Mouse (Mus musculus): ENCODE results near the gene Rras. TPM values are rescaled to one million over a fixed set of nuclear protein-coding genes. Genes with fewer than 3 reads are reported as not detected.

The Rras gene
- total RNA-seq (2021): 10 to 100 TPM; 12.4 to 13.1 TPM
- long read RNA-seq, experiment 1, partial matches to known transcripts: 0 of 5 reads
- long read RNA-seq, experiment 1, other reads (novel, unspliced or antisense): 1 of 5 reads
- long read RNA-seq, experiment 2, partial matches to known transcripts: 1 of 6 reads
- long read RNA-seq, experiment 2, other reads (novel, unspliced or antisense): 2 of 6 reads

DNA sequence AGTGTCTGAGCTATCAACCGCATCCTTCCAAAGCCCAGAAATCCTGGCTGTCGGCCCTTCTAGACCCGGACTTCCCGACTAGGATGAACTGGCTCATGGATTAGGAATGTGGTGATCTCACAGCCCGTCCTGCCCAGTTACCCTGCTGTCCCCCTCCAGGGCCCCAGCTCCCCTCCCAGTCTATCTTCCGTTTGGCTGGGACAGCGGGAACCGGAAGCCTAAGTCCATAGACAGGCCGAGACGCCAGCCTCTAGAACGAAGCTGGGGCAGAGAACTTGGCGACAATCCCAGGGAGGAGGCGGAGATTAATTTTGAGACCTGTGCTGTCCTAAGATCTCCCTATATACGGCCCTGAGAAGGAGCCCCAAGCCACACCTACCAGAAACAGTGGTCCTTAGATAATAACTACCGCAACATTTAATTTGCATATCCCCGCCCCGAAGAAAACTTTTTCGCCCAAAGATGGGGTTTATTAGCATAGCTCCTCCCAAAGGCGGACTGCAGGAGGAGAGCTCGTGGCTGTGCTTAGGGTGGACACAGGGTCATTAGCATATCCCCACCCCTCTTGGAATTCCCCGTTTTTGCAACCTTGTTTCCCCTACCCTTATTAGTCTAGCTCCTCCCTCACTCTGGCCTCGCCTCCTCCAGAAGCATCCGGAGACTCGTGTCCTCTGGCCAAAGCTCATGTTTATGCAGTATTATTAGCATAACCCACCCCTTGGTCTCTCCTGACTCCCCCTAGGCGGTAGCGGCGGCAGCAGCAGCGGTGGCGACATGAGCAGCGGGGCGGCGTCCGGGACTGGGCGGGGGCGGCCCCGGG is at the start of gene Rras:
TSS of gene Rras (plus strand) at position 720 of the 820 bp plus-strand sequence.
- Histone ChIP-seq H3K4me3 (peak within 1 kb of the TSS; percentile 90), H3K27ac (peak within 1 kb of the TSS; percentile 90)
- DNase-seq (ENCODE audit: low spot score in 2 of 2): peak; percentile 74 to 93
- peak; percentile 32; the same call in 1 of the 2 replicates for TF ChIP-seq CTCF (conservative IDR thresholded peaks at IDR 0.05)

DNA sequence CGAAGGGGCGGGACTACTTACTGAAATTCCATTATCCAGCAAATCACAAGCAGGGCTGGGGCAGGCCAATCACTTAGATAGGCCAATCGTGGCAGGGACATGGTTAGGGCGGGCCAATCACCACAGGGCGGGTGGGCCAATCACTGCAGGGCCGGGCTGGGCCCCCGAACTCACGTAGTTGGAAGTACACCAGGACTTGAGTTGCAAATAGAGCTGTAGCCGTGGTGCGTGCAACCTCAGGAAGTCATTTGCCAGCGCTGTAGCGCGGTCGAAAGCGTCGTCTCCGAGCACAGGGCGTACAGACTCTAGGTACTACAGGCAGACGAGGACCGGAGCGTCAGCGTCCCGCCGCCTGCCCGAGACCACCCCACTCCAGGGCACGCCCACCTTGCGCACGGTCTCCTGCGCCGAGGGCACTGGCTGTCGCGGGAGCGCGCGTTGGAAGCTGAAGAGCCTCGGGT is 47.5 kb upstream of the Rras start:
- DNase-seq (ENCODE audit: low spot score in 2 of 2): peak; percentile 83 to 88
- Histone ChIP-seq H3K4me3 (peak overlapping the region; percentile 62), H3K27ac (peak overlapping the region; percentile 68)
- TF ChIP-seq CTCF (conservative IDR thresholded peaks at IDR 0.05): no peak

DNA sequence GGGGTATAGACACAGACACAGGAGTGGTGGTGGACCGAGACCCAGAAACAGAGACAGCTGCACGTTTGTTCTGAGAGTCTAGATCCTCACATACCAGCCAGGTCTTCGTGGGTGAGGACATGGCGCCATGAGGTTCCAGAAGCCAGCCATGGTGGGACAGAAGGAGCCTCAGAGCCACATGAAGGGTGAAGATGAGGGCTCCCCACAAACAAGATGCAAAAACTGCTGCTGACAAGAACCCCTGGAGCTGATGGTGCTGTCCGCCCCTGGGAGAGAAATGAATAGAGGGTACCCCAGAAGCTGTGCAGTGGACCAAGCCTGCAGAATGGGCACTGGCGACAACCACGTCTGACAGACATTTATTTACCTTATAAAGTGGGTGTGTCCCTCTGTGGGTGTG is 46.6 kb upstream of the Rras start:
- Histone ChIP-seq H3K27ac (0 out of 2 replicates have a peak overlapping the region, but pooled peaks have one; percentile 1), H3K4me3 (peak overlapping the region; percentile 62; the same call in 1 of the 2 replicates)
- TF ChIP-seq CTCF (conservative IDR thresholded peaks at IDR 0.05): no peak
- no peak for DNase-seq (ENCODE audit: low spot score in 2 of 2)

DNA sequence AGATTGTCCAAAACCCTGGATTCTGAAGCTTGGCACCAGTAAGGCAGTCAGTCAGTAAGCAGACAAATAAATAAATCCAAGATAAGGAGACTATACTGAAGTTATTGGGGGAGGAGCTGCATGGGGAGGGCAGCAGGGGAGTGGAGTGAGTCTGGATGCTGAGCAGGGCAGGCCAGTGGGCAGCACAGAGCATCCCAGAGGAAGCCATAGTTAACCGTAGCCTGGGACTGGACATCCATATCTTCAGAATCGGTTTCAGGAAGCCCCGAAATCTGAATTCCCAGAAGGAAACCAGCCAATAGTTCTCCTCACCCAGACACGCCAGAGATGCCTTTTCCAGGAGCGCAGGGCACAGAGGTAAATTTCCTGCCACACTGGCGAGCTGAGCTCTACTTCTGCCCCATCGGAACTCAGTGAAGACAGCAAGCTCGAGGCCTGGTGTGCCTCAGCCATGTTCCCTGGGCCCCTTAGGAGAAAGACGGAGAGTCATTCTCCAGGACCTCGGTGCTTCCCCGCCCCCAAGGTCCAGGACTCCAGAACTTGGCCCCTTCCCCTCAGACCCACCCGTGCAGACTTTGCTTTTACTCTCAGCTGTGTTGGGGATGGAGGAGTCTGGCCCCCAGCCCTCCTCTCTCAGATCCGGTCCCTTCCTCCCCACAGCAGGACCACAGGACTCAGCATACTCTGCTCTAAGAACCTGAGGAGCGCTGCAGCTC is 44.2 kb upstream of the Rras start:
- DNase-seq (ENCODE audit: low spot score in 2 of 2): no peak
- Histone ChIP-seq H3K27ac (peak overlapping the region; percentile 96), H3K4me3 (peak overlapping the region; percentile 94)
- no peak for TF ChIP-seq CTCF (conservative IDR thresholded peaks at IDR 0.05)

DNA sequence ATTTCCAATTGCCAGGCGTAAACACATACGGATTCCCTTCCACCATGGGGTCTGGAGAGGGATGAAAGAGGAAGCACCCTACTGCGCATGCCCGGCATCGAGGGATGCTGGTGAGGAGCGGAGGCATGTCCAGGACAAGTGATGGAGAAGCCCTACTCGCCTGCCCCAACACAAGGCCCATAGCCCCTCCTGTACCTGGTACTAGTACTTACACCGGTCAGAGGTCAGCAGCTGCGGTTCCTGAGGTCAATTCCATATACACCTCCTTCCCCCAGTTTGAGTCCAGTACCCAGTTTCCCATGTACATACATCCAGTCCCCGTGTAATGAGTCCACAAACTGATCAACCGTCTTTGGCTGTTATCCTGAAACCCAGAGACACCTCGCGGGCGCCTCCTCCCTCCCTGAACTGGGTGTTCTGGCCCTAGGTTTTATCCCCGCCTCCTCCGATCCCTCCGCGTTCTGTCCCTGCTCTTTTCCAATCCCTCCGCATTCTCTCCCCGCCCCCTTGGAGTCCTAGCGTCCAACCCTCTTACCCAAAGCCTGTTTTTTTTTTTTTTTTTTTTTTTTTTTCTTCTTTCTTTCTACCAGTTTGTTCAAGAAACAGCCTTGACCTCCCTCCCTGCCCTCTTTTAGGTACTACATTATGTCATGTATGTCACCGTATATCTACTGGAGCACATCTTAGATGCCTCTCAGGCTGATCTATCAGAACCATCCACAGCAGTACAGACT is 43.2 kb upstream of the Rras start, which contains the start of gene Cpt1c:
TSS of gene Cpt1c (minus strand) at position 469 of the 734 bp plus-strand sequence.
- no peak for TF ChIP-seq CTCF (conservative IDR thresholded peaks at IDR 0.05)
- peak within 1 kb of the TSS; percentile 94 for H3K4me3 ChIP-seq
- peak; percentile 91 for DNase-seq (ENCODE audit: low spot score in 2 of 2)
- peak within 1 kb of the TSS; percentile 96 for H3K27ac ChIP-seq

DNA sequence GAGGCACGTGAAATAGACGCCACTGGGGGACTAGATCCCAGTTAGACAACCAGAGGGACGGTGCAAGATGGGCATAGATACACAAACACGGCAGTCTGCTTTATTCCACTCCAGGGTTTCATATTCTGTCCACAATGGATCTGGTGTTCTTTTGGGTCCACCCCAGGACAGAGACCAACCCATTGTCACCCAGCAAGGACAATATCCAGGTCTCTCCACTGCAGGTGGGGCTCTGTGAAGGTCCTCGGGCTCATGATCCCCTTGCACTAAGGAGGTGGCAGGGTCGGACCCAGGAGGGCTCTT is 42.7 kb upstream of the Rras start:
- no peak overlapping the region; the same call in 1 of the 2 replicates for H3K4me3 ChIP-seq
- TF ChIP-seq CTCF (conservative IDR thresholded peaks at IDR 0.05): no peak
- no peak for DNase-seq (ENCODE audit: low spot score in 2 of 2)

DNA sequence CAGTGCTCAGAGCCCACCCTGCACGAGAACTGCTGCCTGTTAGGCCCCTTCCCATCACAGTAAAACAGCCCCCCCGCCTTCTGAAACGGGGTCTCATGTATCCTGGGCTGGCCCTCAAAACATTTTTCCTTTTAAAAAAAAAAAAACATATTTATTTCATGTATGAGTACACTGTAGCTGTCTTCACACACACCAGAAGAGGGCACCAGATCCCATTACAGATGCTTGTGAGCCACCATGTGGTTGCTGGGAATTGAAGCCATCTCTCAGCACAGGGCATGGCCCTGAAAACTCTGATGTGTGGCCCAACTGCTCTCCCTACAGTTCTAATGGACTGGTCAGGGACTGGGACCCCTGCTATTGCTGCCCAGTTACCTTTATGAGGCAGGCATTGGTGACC is 39.5 kb upstream of the Rras start:
- H3K27ac ChIP-seq: no peak overlapping the region
- TF ChIP-seq CTCF (conservative IDR thresholded peaks at IDR 0.05): peak; percentile 53
- no peak overlapping the region for H3K4me3 ChIP-seq
- DNase-seq (ENCODE audit: low spot score in 2 of 2): no peak

More for the DNA sequence above, 42.7 kb upstream of the Rras start:
- H3K27ac ChIP-seq: peak overlapping the region; percentile 96

DNA sequence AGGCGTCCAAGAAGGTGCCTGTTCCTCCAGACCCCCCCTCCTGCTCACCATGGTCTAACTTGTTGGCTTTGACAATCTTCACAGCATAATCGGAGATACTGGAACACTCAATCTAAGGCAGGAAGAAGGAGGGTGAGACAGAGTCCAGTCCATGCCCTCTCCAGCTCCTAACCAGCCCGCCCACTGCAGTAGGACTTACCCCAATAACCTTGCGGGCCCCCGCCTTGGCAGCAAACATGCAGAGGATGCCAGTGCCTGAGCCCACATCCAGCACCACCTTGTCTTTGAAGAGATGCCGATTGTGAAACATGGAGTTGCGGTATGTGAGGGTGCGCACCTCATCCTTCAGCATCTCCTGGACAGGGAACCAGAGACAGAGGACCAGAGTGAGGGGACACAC is 36.2 kb upstream of the Rras start:
- Histone ChIP-seq H3K4me3 (no peak overlapping the region), H3K27ac (no peak overlapping the region)
- no peak for DNase-seq (ENCODE audit: low spot score in 2 of 2)
- TF ChIP-seq CTCF (conservative IDR thresholded peaks at IDR 0.05): no peak

DNA sequence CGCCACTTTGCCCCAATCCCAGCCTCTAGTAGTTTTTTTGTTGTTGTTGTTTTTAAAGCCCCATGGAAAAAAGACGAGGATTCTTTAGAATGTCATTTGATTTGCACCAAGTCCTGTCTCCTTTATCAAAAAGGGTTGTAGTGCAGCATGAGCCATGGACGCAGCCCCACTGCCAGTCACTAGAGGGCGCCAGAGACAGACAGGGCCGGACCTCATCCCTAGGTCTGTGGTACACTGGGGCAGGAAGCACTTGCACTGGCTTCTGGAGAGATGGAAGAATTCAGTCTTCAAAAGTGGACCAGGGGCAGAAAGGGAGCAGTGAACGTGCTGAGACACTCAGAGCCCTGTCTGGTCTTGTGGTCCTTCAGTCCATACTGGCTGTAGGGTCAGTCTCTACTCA is 34.7 kb upstream of the Rras start:
- no peak overlapping the region for H3K4me3 ChIP-seq
- no peak overlapping the region for H3K27ac ChIP-seq
- peak; percentile 78 to 92 for DNase-seq (ENCODE audit: low spot score in 2 of 2)
- TF ChIP-seq CTCF (conservative IDR thresholded peaks at IDR 0.05): peak; percentile 97; the same call in 1 of the 2 replicates

DNA sequence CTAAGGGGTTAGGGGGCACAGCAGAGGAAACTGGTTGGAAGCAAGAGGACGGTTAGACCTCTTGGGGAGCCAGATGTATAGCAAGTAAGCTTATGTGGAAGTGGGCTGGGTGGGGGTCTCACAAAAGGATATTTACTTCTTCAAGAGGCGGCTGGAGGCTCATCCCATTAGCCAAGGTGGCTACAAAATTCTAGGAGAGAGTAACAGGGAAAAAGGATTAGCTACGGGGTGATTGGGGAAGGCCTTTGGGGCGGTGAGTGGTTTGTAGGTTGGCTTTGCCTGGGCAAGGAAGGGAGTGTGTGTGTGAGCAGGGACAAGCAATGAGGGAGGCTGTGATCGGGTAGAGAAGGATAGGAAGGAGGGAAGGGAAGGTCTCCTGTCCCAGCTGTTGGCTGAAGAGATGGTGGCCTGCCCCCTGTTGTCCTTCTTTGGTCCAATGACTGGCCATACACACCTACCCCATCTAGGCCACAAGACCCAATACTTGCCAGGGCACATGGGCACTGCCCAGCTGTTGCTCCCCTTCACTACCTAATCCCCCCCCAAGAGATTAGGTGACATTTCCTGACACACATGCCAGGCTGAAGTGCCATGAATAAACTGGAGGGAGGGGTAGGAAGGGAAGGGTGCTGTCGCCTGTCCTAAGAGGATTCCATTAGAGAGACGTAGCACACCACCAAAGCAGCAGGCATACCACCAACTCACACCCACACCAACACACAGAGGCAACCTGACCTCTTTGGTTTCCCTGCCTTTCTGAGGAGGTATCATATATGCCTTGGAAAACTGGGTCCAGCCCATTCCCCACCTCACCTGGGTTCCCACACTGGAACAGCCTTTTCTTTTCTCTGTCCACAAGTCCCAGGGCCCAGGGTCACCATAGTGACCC is 33.6 kb upstream of the Rras start:
- no peak for TF ChIP-seq CTCF (conservative IDR thresholded peaks at IDR 0.05)
- H3K27ac ChIP-seq: no peak overlapping the region
- no peak for DNase-seq (ENCODE audit: low spot score in 2 of 2)
- H3K4me3 ChIP-seq: no peak overlapping the region

DNA sequence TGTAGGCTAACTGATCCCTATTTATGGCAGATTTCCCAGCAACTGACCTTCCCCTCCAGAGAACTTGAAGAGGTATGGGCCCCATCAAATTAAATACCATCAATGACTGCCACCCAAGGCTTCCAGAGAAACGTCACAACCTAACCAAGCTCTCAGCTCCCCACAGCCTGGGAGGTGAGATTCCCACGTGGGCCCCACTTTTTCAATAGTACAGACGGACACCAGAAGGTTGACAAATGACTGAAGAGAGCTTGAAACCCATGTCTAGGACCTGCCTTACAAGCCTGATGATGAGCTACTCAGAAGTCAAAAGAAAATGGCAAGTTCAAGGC is 33.0 kb upstream of the Rras start:
- H3K4me3 ChIP-seq: peak overlapping the region; percentile 62; the same call in 1 of the 2 replicates

More for the DNA sequence above, 33.0 kb upstream of the Rras start:
- DNase-seq (ENCODE audit: low spot score in 2 of 2): no peak
- H3K27ac ChIP-seq: no peak overlapping the region; the same call in 1 of the 2 replicates
- TF ChIP-seq CTCF (conservative IDR thresholded peaks at IDR 0.05): no peak

Data from layer of hippocampus, adult 2 months (tissue).